Mouse (Mus musculus) CH12.LX (cell line): ENCODE results near the gene Cebpg.

Source experiments
- CTCF ChIP-seq, 2 experiments: IDR thresholded peaks in 1 of 2; conservative IDR thresholded peaks in 1 of 2; 2 replicates each; pipeline ENCODE4 v1.5.1; 2011 to 2012; ENCODE audit warnings: low read depth in 2 of 2, low read length in 2 of 2, improper control_type of control experiment in 1 of 2, inconsistent platforms in 1 of 2, mild to moderate bottlenecking in 1 of 2, moderate library complexity in 1 of 2
- E2F4 ChIP-seq: IDR thresholded peaks from 2 replicates; pipeline ENCODE4 v1.6.1; 2011; ENCODE audit warnings: low read depth, low read length, improper control_type of control experiment; ENCODE audit not compliant: insufficient replicate concordance
- HCFC1 ChIP-seq: IDR thresholded peaks from 2 replicates; pipeline ENCODE4 v1.6.1; 2012; ENCODE audit warnings: low read depth, mild to moderate bottlenecking, inconsistent platforms, low read length, improper control_type of control experiment
- TCF12 ChIP-seq: IDR thresholded peaks from 2 replicates; pipeline ENCODE4 v1.6.1; 2014; ENCODE audit warnings: low read depth, mild to moderate bottlenecking, inconsistent platforms, low read length, improper control_type of control experiment
- ZKSCAN1 ChIP-seq: IDR thresholded peaks from 2 replicates; pipeline ENCODE4 v1.6.1; 2012; ENCODE audit warnings: low read depth, inconsistent platforms, low read length, improper control_type of control experiment, borderline replicate concordance
- ZNF384 ChIP-seq: IDR thresholded peaks from 2 replicates; pipeline ENCODE4 v1.6.1; 2012; ENCODE audit warnings: low read depth, low read length, improper control_type of control experiment, inconsistent platforms

- TF ChIP-seq CTCF (conservative IDR thresholded peaks at IDR 0.05 in 1 of 2, IDR thresholded peaks at IDR 0.05 in 1 of 2; ENCODE audit: low read depth in 2 of 2, low read length in 2 of 2) (no peak), ZNF384 (no peak), ZKSCAN1 (no peak), TCF12 (no peak), E2F4 (no peak), HCFC1 (no peak)
These were observed 20.1 kb downstream of the Cebpg start for GRCm38 (mm10) chr7:35036266-35036731.
